Mouse (Mus musculus): ENCODE results near the gene 2310022A10Rik. TPM values are rescaled to one million over a fixed set of nuclear protein-coding genes. Genes with fewer than 3 reads are reported as not detected.

The 2310022A10Rik gene
- total RNA-seq, 2 experiments from 2014 or later, result 13.5 to 18.9 TPM

DNA sequence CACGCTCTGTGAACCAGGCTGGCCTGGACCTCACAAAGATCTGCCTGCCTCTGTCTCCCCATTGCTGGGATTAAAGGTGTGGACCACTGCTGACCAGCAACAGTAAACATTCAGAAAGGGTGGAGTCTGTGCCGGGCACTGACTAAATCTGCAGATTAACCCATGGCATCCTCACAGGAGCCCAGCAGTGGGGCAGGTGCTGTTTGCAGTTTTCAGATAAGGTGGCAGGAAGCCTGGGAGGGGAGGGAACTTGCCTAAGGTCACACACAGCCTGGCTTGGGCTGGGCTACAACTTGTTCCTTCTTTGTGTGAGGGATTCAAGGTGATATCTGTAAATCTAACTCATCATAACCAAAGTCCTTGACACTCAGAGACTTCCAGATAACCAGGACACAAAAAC, 12.5 kb upstream of the 2310022A10Rik start:
- DNase-seq (ENCODE audit: low spot score in 2 of 2), result no peak

DNA sequence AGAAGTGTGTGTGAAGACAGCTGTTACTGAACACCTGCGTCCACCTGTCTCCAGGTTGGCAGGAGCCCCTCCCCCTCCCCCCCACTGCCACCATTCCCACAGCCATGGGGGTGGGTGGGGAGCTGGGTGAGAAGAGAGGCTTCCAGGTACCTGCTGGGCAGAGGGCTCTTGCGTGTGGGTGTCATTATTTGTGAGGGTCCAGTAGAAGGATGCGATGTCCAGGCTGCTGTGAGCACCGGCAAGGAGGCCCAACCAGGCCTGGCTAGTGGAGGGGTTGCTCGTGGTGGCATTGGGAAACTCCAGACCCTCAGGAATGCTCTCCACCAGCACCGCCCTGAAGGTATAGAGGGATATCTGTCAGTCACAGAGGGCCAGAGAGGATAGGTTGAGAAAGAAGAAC, 12.1 kb upstream of the 2310022A10Rik start:
- DNase-seq (ENCODE audit: low spot score in 2 of 2), result no peak

- no peak for DNase-seq (ENCODE audit: low spot score in 2 of 2)
Measured at GRCm38 (mm10) chr7:27541431-27541830, 11.6 kb upstream of the 2310022A10Rik start.

GRCm38 (mm10) chr7:27541922-27542321, 11.1 kb upstream of the 2310022A10Rik start:
- no peak for DNase-seq (ENCODE audit: low spot score in 2 of 2)

GRCm38 (mm10) chr7:27542392-27543033, 10.5 kb upstream of the 2310022A10Rik start:
- DNase-seq (ENCODE audit: low spot score in 2 of 2), result peak; percentile 70 to 77

GRCm38 (mm10) chr7:27543065-27543464, 10.0 kb upstream of the 2310022A10Rik start:
- DNase-seq (ENCODE audit: low spot score in 2 of 2), result no peak

DNA sequence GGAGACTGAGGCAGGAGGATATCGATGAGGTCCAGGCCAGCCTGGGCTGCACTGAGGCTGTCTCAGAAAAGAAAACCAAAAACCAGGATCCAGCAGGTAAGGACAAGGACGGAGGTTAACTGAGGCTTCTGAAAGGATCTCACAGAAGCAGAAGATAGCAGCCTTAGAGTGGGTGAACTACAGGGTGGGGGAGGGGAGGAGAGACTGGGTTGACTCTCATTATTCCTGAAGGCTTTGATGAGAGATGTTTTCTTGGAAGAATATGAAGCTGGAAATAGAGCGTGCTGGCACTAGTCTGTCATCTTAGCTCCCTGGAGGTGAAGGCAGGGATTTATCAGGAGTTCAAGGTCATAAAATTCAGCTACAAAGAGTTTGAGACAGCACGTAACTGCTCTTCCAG, 9.2 kb upstream of the 2310022A10Rik start:
- no peak for DNase-seq (ENCODE audit: low spot score in 2 of 2)

DNA sequence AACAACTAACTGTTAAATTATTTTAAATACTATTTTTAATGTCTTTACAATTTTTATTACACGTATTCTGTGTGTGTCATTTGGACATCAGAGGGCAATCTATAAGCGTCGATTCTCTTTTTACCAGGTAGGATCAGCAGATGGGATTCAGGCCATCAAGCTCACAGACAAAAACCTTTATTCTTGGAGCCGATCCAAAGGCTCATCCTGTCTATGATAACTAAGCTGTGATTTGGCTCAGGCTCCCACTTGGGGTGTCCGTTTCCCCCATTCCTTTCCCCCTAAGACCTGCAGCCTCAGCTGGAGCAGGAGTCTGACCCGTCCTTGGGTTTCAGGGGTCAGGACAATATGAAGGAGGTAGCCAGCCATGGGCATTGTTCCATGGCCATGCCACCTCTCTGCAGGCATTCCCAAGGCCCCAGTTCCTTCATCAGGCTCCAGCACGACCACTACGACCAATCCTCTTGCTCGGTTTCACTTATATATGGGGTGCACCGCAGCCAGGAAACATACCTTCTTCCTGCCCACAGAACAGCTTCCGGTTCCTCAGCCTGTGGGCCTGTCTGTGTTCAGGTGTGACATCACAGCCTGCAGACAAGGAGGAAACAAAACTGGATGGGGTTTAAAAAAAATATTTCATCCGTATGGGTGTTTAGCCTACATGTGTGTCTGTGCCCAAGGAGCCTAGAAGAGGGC, 8.2 kb upstream of the 2310022A10Rik start:
- DNase-seq (ENCODE audit: low spot score in 2 of 2), result no peak

DNA sequence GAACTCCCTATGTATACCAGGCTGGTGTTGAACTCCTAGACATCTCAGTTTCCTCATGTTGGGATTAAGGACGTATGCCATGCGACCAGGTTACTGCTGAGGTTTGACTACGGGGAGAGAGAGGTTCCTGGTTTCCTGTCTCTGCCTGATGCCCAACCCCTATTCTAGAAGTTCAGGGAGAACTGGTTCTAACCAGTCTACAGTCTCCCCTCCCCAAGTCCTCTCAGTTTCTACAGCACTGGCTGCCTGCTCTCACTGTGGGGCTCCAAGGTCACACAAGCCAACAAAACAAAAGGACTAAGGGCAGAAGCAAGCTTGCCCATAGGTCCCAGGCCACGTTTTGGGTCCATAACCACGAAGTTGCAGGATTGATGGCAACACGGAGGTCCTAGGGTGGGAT, 3.4 kb upstream of the 2310022A10Rik start:
- no peak for DNase-seq (ENCODE audit: low spot score in 2 of 2)

- no peak for DNase-seq (ENCODE audit: low spot score in 2 of 2)
Measured at GRCm38 (mm10) chr7:27552070-27552469, 963 bp upstream of the 2310022A10Rik start.

- no peak for DNase-seq (ENCODE audit: low spot score in 2 of 2)
Measured at GRCm38 (mm10) chr7:27560291-27560887, 7.4 kb downstream of the 2310022A10Rik start.

GRCm38 (mm10) chr7:27560978-27561377, 7.9 kb downstream of the 2310022A10Rik start:
- DNase-seq (ENCODE audit: low spot score in 2 of 2), result no peak

GRCm38 (mm10) chr7:27569580-27570224, 16.7 kb downstream of the 2310022A10Rik start:
- DNase-seq (ENCODE audit: low spot score in 2 of 2), result no peak

- DNase-seq (ENCODE audit: low spot score in 2 of 2), result no peak
Measured at GRCm38 (mm10) chr7:27572133-27572532, 19.1 kb downstream of the 2310022A10Rik start.

GRCm38 (mm10) chr7:27574124-27574880, 21.3 kb downstream of the 2310022A10Rik start:
- DNase-seq (ENCODE audit: low spot score in 2 of 2), result no peak

DNA sequence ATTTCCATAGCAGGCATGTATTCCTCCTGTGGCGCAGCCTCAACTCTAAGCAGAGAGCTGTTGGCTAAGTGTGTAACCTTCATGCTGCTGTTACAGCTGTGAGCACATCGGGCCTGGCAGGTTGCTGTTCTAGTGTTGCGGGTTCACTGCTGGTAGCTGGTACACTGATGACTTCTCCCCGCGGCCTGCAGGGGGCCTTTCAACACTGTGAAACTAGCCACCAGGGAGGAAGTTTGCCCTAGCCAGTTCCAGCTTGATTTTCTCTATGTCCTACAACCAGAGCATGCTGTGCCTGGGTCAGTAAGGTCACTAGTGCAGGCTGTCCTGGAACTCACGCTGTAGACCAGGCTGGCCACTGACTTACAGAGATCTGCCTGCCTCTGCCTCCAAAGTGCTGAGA, 23.9 kb downstream of the 2310022A10Rik start:
- peak; percentile 46 to 59 for DNase-seq (ENCODE audit: low spot score in 2 of 2)

DNA sequence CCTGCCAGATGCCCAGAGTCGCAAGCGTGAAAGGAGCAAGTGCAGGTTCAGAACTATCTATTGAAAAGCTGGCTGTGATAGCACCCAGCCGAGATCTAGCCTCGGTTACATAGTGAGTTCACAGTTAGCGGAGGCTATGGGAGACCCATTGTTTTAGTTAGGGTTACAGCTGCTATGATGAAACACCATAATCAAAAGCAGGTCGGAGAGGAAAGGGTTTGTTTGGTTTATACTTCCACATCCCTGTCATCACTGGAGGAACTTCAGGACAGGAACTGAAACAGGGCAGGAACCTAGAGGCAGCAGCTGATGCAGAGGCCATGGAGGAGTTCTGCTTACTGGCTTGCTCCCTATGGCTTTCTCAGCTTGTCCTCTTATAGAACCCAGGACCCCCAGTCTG, 24.6 kb downstream of the 2310022A10Rik start:
- no peak for DNase-seq (ENCODE audit: low spot score in 2 of 2)

- DNase-seq (ENCODE audit: low spot score in 2 of 2), result no peak
Measured at GRCm38 (mm10) chr7:27578465-27578864, 25.4 kb downstream of the 2310022A10Rik start.

DNA sequence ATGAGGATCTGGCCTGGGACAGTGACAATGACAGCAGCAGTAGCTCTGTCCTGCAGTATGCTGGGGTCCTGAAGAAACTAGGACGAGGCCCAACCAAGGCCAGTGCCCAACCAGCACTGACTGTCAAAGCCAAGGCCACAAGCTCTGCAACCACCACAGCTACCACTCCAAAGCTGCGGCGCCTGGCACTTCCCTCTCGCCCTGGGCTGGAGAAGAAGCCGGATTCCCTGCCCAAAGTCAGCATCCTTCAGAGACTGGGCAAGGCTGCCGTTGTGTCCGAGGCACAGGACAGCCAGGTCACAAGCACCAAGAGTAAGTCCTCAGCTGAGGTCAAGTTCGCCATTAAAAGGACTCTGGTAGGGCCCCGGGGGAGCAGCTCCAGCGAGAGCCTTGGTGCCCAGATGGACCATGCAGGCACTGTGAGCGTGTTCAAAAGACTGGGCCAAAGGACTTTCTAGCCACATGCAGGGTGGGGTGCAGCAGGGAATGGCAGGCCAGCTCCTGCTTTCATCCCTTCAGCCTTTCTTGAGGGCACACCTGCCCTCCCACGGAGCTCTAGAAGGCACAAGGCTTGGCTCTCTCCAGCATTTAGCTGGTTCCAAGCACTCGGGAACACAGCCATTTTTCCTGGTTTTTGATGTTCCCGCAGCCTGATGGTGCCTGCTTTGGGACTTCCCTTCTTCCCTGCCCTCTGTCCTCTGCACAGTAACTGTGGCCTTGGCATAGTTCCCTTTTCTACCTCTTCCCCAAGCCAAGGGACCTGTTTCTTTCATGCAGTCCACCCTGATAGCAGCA, 27.5 kb downstream of the 2310022A10Rik start:
- DNase-seq (ENCODE audit: low spot score in 2 of 2), result peak; percentile 37 to 41

DNA sequence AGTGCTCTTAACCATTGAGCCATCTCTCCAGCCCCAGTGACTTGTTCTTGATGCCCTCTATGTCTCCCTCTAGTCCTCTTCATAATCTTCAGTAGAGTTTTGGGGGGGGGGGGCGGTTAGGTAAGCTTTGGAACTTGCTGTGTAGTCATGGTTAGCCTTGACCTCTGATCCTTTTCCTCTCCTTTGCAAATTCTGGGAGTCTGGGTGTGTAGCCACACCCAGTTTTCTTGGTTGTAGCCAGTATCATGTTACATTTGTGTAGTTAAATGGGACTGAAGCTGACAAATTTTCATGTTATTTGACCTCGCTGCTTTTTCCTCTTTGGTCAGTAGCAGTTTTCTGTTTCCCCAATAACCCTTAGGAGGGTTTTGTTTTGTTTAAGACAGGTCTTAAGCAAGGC, 33.8 kb downstream of the 2310022A10Rik start:
- DNase-seq (ENCODE audit: low spot score in 2 of 2), result no peak

All from adrenal gland, adult 18-20 months (tissue).